Mouse (Mus musculus) c-Kit-negative CD71-positive TER-119-positive erythroid progenitor cells, embryonic 14.5 days (primary cell): ENCODE data around the gene Uvrag.
A peak's percentile ranks its signal among the peaks of the same experiment; 100 is the strongest.

Source experiments
- DNase-seq: peaks from one replicate; pipeline ENCODE4 v3.0.0-alpha.2; 2013; ENCODE audit warnings: low read depth, low spot score

The Uvrag gene

DNA sequence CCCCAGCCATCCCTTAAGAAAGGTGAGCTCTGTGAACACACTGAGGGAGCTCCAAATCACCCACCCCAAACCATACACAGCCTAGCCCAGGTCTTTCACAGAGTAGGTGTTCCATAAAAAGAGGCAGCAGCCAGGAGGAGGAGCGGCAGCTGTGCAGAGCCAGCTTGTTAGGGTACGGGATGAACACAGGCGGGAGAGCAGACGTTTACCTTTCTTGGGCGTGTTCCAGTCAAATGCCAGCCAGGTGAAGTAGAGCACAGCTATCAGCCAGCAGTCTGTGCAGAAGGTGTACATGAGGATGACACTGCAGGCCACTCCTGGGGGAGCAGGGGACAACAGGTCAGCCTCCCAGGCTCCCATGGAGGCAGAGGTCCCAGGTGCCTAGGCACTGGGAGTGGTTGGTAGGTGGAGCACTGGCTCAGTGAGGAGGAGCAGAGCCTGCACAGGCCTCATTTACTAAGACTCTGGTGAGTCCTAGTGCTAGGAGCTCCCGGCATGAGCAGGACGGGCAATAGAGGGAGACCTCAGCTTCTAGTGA is 24.0 kb upstream of the Uvrag start:
- no peak for DNase-seq

- no peak for DNase-seq
These were observed 21.5 kb upstream of the Uvrag start for GRCm38 (mm10) chr7:99162462-99162861.

DNA sequence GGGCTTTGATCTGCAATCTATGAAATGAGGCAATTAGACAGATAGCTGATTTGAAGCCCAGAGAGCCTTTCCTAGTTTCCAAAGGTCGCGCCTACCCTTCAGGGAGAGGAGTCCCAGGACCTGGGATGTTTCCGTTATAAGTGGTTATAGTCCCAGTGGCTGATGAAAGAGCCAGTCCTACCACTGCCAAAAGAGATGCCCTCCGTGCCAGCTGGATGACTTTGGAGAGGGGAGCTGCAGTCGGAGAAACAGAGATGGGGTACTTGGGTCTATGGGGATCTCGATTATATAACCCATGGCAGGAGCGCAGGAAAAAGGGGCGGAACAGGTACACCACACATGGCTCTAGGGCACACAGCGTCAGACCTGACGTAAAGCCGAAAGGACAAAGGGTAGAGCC is 21.0 kb upstream of the Uvrag start:
- no peak for DNase-seq

- no peak for DNase-seq
These were observed 20.6 kb upstream of the Uvrag start for GRCm38 (mm10) chr7:99161529-99161928.

DNA sequence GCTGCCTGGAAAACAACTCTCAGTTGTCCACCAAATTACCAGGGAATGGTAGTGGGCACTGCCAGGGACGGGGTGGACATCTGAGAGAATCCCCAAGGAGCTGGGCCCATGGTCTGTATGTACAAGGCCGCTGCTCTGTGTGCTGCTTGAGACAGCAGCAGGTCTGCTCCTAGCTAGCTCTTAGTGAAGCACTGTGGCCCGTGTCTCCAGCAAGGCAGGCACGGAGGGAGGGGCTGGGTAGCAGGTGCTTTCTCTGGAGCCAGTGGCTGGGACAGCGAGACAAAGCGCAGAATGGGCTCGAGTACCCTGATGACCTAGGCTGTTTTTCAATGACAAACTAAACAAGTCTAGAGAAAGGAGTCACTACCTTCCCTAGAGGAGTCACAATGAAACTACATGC is 20.1 kb upstream of the Uvrag start:
- DNase-seq, result no peak

- no peak for DNase-seq
These were observed 18.5 kb upstream of the Uvrag start for GRCm38 (mm10) chr7:99159446-99159845.

DNA sequence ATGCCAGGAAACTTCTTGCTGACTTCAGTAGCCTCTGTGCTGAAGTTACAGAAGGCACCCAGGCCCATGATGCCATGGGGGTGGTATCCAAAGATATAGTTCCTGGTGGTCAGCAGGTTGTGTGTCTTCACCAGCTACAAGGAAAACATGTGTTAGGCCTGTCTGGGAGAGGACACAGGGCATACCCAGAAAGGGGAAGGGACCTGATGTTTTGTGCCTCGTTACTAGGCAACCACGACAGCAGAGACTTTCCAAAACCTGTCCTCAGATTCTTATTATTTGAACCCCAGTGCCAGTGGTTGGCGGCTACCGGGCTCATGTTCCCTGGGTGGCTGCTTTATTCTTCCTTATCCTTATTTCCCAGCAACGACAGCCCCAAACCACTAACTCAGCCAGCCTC is 18.0 kb upstream of the Uvrag start:
- DNase-seq, result no peak

DNA sequence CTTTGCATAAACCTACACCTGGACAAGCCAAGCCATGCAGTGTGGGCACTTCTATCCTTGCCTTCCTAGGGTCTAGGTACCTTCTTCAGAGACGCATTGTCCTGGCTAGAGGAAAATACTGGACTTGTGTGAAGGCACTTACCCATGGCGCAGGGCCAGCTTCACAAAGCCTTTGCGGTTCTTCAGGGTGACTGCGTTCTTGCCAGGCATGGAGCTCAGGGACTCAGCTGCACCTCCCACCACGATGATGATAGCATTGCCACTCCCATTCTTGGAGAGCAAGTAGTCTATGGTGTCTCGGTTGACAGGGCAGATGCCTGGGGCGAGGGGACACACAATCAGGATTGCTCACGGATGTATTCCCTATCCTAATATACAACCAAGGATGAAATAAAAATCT is 17.1 kb upstream of the Uvrag start:
- DNase-seq, result no peak

DNA sequence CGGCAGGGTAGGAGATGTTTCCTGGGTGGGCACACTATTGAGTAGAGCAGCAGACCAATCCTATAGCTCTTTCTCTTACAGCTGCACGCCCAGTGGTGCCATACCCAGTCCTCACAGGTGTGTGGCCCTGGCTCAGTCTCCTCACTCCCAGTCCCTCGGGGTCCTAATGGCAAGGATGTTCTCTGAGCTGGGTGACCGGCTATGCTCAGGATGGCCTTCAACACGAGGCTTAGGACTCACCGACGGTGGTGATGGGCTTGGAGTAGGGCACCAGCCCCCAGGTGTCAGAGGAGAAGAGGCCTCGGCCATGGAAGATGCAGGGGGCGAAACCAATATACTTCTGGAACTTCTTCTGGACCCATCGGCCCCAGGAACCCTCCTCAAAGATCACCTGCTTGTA is 15.8 kb upstream of the Uvrag start:
- no peak for DNase-seq

DNA sequence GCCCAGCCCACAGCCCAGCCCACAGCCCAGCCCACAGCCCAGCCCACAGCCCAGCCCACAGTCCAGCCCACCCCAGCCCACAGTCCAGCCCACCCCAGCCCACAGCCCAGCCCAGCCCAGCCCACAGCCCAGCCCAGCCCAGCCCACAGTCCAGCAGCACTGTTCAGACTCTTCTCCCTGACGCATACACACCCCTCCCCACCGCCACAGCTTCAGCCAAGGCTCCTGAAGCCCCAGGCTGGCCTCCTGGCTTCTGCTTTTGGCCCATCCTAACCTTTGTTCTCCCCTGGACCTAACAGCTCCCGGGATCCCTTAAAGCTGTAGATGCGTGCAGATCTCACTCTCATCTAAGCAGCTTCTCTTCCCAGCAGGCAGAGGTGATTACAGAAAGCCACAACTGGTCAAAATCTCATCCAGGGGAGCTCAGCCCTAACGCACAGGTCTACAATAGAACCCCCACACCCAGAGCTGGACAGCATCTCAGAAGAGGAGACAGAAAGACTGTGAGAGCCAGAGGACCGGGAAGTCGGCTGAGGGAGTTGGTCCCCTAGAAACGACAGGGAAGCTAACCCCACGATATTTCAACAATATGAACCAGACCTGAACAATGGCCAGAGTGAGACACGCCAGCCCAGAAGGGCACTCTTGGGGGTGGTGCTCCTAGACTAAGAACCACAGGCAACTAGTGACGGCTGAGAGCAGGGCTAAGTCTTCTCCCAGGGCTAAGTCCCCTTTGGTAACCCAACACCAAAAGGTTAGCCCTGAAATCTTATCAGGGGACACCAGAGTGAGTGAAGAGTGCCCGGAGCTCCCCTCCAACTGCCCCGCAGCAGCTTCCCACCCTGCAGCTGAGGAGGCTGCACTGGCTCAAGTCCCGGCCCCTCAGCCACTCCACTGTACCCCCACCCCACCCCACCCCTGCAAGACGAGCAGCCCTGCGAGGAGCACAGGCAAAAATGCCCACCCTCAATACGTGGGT is 14.7 kb upstream of the Uvrag start:
- no peak for DNase-seq

DNA sequence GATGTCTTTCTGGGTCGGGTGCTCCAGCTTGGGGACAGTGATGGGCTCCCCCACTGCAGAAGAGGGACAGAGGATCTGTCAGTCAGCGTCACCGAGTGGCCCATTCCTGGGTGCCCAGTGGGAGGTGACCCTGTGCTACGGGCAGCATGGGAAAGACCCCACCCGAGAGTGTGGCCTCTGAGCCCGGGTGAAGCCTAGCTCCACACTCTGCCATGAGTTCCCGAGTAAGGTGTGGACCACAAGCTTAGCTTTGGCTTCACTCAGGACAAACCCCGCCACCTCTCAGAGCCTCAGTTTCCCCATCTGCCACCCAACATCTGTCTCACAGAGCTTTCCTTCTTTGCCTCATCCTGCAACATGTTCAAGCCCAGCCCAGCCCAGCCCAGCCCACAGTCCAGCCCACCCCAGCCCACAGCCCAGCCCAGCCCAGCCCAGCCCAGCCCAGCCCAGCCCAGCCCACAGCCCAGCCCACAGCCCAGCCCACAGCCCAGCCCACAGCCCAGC is 13.8 kb upstream of the Uvrag start:
- DNase-seq, result no peak

- no peak for DNase-seq
These were observed 12.8 kb upstream of the Uvrag start for GRCm38 (mm10) chr7:99153686-99154202.

DNA sequence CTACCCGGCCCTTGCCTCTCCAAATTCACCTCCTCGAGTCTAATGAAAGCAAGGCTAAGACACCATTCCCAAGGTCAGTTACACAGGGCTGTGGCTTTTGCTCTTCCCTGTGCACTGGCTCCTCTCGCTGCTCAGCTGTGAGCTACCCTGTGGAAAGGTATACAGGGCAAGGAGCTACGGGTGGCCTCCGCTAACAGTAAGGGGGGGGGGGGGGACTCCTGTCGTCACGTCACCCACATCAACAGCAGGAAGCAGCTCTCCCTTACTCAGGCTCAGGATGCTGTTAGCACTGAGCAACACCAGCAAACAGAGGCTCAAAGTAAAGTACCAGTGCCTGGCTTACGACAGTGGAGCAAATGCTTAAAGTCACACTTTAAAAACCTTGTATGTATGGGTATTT is 11.8 kb upstream of the Uvrag start:
- no peak for DNase-seq

DNA sequence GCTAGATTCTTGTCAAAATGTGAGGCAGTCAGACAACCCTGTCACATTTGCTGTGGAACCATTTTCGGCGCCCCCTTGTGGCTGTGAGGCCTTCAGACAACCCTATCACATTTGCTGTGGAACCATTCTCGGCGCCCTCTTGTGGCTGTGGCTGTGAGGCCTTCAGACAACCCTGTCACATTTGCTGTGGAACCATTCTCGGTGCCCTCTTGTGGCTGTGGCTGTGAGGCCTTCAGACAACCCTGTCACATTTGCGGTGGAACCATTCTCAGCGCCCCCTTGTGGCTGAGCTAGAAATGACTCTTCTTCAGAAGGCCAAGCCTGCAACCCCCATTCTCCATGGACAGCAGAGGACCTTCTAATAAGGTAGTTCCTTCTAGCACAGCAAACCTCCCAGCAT is 10.4 kb upstream of the Uvrag start:
- peak; percentile 73 for DNase-seq

DNA sequence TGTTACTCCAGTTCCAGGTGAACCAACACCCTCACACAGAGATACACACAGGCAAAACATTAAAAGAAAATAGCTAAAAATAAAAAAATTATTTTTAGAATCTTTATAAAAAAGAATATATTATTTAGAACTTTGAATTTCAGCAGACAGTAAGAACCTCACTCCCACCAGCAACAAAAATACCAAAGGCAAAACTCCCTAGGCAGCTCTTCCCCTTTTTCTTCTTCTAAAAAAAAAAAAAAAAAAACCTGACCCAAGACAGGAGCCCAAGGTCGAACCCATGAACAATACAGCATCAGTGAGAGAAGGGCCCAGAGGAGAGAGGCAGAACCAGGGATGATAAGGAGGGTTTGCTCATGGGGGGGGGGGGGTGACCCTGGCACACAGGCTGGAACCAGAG is 8.1 kb upstream of the Uvrag start:
- no peak for DNase-seq

DNA sequence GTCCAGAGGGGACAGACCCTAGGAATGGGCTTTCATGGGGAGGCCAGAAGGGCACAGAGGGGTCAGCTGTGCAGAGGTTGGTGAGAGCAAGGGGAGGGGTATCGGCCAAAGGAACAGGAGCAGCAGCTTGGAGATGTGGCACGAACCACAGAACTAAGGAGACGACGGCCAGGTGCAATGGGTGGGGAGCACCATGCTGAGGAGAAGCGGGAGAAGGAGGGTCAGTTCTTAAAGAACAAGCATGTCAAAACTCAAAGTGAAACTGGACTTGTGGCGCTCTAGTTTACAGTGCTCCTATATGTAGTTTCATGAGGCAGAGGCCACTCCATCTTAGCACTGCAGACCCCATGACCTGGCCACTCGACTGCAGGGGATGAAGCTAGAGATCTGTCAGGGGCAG is 6.6 kb upstream of the Uvrag start:
- DNase-seq, result no peak

DNA sequence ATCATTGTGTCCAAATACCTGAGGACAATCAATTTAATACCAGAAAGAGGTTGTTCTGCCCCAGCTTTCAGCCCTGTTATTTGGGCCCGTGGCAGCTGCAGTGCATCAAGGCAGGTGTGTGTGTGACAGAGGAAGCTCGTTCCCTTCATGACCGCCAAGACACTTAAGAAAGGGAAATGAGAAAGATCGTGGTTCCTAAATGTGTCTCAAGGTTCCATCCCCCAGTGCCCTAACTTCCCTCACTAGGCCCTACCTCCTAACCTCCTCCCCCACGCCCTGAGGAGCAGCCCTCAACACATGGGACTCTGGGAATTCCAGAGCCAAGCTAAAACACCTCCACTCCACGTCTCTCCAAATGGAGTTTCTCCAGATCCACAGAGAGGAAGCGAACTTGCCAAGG is 6.0 kb upstream of the Uvrag start:
- no peak for DNase-seq

DNA sequence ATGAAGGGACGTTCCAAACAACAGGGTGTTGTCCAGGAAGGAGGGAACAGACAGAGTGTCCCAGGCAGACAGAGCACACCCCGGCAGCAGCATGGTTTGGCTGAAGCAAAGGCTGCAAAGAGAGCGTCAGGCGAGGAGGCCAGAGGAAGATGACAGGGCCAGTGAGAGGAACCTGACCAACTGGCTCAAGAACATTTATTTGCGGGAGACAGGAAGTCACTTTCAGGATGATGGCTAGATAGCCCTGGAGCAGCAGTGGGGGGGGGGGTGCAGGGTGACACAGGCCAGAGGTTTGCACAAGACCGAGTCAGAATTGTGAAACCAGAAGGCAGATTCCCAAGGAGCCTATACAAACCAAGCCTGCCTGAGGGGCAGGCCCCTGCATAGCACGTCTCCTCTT is 5.1 kb upstream of the Uvrag start:
- DNase-seq, result no peak

GRCm38 (mm10) chr7:99144616-99145015 is 3.7 kb upstream of the Uvrag start:
- DNase-seq, result no peak

GRCm38 (mm10) chr7:99143244-99143643 is 2.3 kb upstream of the Uvrag start:
- no peak for DNase-seq

- no peak for DNase-seq
These were observed 1.1 kb upstream of the Uvrag start for GRCm38 (mm10) chr7:99141919-99142606.

DNA sequence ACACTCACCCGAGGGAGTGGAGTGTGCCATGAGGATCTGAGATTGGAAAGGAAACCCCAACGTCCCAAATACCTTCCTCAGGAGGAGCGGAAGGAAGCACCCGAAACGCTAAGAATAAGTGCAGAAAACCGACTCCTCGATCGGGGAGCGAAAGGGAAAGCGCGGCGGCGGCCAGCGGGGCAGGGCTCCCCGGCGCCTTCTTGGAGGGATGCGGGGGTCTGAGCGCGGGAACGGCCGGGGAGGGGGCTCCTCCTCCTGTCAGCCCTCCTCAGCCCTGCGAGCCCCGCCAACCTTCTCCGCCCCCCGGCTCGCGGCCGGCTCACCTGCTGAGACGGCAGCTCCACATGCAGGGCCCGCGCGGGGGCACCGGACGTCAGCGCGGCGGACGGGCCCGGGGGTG is 430 bp downstream of the Uvrag start:
- peak; percentile 13 for DNase-seq
